In genomic region chr6:114715289-114716030, GRCm38 (mm10) we compare ENCODE assay signal across 10 mouse cellular contexts.
A peak's percentile ranks its signal among the peaks of the same experiment; 100 is the strongest.
DNase-seq lines count a peak whose midpoint lies in the region; ATAC-seq and TF ChIP-seq lines count a peak whose summit lies in the region.
"Had no signal": no experiment of that assay in that cellular context is flagged by ENCODE, and none has a peak within 500 bp of the region (broad histone marks: within the 10 kb centered on the region; RNA-seq: fewer than 3 reads in every experiment).

No protein-coding gene starts in this region.

- ATAC-seq in lung, embryonic 15.5 days (ENCODE audit: borderline replicate concordance, extremely low read depth, low FRiP score, low TSS enrichment) = peak; percentile 45; the same call in 1 of the 2 replicates
- ATAC-seq in lung, postnatal 0 days = no peak
- ATAC-seq in limb, embryonic 14.5 days (ENCODE audit: low FRiP score, low read depth) = 0 out of 2 replicates have a peak, but pooled peaks have one; percentile 32

- TF ChIP-seq EP300 in lung, postnatal 0 days (IDR thresholded peaks at IDR 0.05) = no peak

- WGBS in lung, embryonic 15.5 days = 40% methylated on average over 7 of the region's 7 CpGs
- 42% methylated on average over 7 of the region's 7 CpGs for WGBS in lung, postnatal 0 days
- 47% methylated on average over 7 of the region's 7 CpGs for WGBS in limb, embryonic 14.5 days

- no peak for TF ChIP-seq POLR2A in limb, embryonic 14.5 days (IDR thresholded peaks at IDR 0.05; ENCODE audit: borderline replicate concordance, extremely low read depth, insufficient read depth, insufficient read length)

- no peak for DNase-seq in lung, postnatal 0 days (ENCODE audit: low spot score)
- peak; percentile 44 for DNase-seq in forelimb bud, embryonic 11.5 days (ENCODE audit: low read depth, low spot score)
- DNase-seq in limb, embryonic 14.5 days (ENCODE audit: low spot score) = no peak
- peak; percentile 33 for DNase-seq in testis, postnatal 14 days (ENCODE audit: low spot score)
- DNase-seq in gastrocnemius, postnatal 4 days (ENCODE audit: low spot score in 2 of 2) = no peak
- no peak for DNase-seq in spleen, adult 12 weeks (ENCODE audit: low spot score)
- DNase-seq: cerebellum, adult 18-20 months; liver, embryonic 13.5 days had no signal

- no peak for TF ChIP-seq CTCF in lung, postnatal 0 days (IDR thresholded peaks at IDR 0.05)

- H3K27ac ChIP-seq in lung, embryonic 15.5 days = peak overlapping the region; percentile 67
- H3K27ac ChIP-seq in lung, postnatal 0 days (ENCODE audit: low read length) = no peak overlapping the region
- H3K27ac ChIP-seq in limb, embryonic 14.5 days (replicated peaks; ENCODE audit: low read depth, low read length) = peak overlapping the region; percentile 33; the same call in 1 of the 2 replicates
- H3K27ac ChIP-seq: liver, embryonic 13.5 days; neural tube, embryonic 12.5 days had no signal

- no peaks in the 10 kb centered on the region for H3K36me3 ChIP-seq in lung, embryonic 15.5 days
- no peaks in the 10 kb centered on the region for H3K36me3 ChIP-seq in lung, postnatal 0 days (ENCODE audit: insufficient read depth, low read length)
- H3K36me3 ChIP-seq in limb, embryonic 14.5 days (ENCODE audit: control insufficient read depth, insufficient read depth, low read length) = no peaks in the 10 kb centered on the region
- H3K36me3 ChIP-seq: liver, embryonic 13.5 days had no signal

- H3K4me1 ChIP-seq in lung, embryonic 15.5 days = peaks cover 43% of the 10 kb centered on the region
- no peaks in the 10 kb centered on the region for H3K4me1 ChIP-seq in lung, postnatal 0 days (ENCODE audit: insufficient read depth, low read depth, low read length)
- peaks cover 12% of the 10 kb centered on the region for H3K4me1 ChIP-seq in limb, embryonic 14.5 days (ENCODE audit: control insufficient read depth, insufficient read depth, low read length)
- H3K4me1 ChIP-seq: liver, embryonic 13.5 days had no signal

- no peaks in the 10 kb centered on the region for H3K9me3 ChIP-seq in lung, embryonic 15.5 days
- H3K9me3 ChIP-seq in lung, postnatal 0 days (ENCODE audit: low read length) = no peaks in the 10 kb centered on the region
- H3K9me3 ChIP-seq in limb, embryonic 14.5 days (ENCODE audit: control insufficient read depth, low read length) = no peaks in the 10 kb centered on the region
- H3K9me3 ChIP-seq: liver, embryonic 13.5 days; neural tube, embryonic 12.5 days had no signal

- H3K4me3 ChIP-seq in lung, embryonic 15.5 days = no peak overlapping the region
- no peak overlapping the region for H3K4me3 ChIP-seq in lung, postnatal 0 days (ENCODE audit: low read depth, low read length)
- H3K4me3 ChIP-seq in limb, embryonic 14.5 days (replicated peaks; ENCODE audit: low read length) = no peak overlapping the region
- H3K4me3 ChIP-seq: liver, embryonic 13.5 days; neural tube, embryonic 12.5 days had no signal

- no peak overlapping the region for H3K9ac ChIP-seq in lung, embryonic 15.5 days
- no peak overlapping the region for H3K9ac ChIP-seq in lung, postnatal 0 days (replicated peaks; ENCODE audit: low read depth)
- H3K9ac ChIP-seq in limb, embryonic 14.5 days (ENCODE audit: low read depth, low read length, severe bottlenecking) = no peak overlapping the region
- H3K9ac ChIP-seq: liver, embryonic 13.5 days; neural tube, embryonic 12.5 days had no signal

- H3K4me2 ChIP-seq in lung, embryonic 15.5 days = no peak overlapping the region
- no peak overlapping the region for H3K4me2 ChIP-seq in lung, postnatal 0 days (replicated peaks; ENCODE audit: low read depth, low read length)
- no peak overlapping the region for H3K4me2 ChIP-seq in limb, embryonic 14.5 days (replicated peaks; ENCODE audit: low read depth, low read length, severe bottlenecking)
- H3K4me2 ChIP-seq: liver, embryonic 13.5 days; neural tube, embryonic 12.5 days had no signal

- no peaks in the 10 kb centered on the region for H3K27me3 ChIP-seq in lung, embryonic 15.5 days
- no peaks in the 10 kb centered on the region for H3K27me3 ChIP-seq in lung, postnatal 0 days (replicated peaks; ENCODE audit: insufficient read depth, low read length)
- no peaks in the 10 kb centered on the region for H3K27me3 ChIP-seq in limb, embryonic 14.5 days (ENCODE audit: control insufficient read depth, insufficient read depth, low read length)
- H3K27me3 ChIP-seq: liver, embryonic 13.5 days; neural tube, embryonic 12.5 days had no signal

Comparison
In these comparisons a context has a peak if more than half of its experiments do, and no peak if none do; other contexts are left out.
1. DNase-seq: peak in forelimb bud, embryonic 11.5 days (single experiment) and testis, postnatal 14 days (single experiment); none in lung, postnatal 0 days (single experiment), limb, embryonic 14.5 days (single experiment), gastrocnemius, postnatal 4 days (0 of 2) and spleen, adult 12 weeks (single experiment).